Mouse (Mus musculus) gastrocnemius, postnatal 25 days (tissue): Measurements from ENCODE around the gene H2-DMb1. TPM values are rescaled to one million over a fixed set of nuclear protein-coding genes. Genes with fewer than 3 reads are reported as not detected.
A peak's percentile ranks its signal among the peaks of the same experiment; 100 is the strongest.

ENCODE experiments used
- DNase-seq: peaks from one replicate; pipeline ENCODE4 v3.0.0; 2022
- total RNA-seq, 2 experiments: library from RNA; stranded (reverse); gene quantifications; 1 replicate in 1 of 2; 2 replicates in 1 of 2; pipeline ENCODE4 v1.2.3; 2021

The H2-DMb1 gene
- total RNA-seq, 2 experiments from 2014 or later: 0.43 to 1.2 TPM

DNA sequence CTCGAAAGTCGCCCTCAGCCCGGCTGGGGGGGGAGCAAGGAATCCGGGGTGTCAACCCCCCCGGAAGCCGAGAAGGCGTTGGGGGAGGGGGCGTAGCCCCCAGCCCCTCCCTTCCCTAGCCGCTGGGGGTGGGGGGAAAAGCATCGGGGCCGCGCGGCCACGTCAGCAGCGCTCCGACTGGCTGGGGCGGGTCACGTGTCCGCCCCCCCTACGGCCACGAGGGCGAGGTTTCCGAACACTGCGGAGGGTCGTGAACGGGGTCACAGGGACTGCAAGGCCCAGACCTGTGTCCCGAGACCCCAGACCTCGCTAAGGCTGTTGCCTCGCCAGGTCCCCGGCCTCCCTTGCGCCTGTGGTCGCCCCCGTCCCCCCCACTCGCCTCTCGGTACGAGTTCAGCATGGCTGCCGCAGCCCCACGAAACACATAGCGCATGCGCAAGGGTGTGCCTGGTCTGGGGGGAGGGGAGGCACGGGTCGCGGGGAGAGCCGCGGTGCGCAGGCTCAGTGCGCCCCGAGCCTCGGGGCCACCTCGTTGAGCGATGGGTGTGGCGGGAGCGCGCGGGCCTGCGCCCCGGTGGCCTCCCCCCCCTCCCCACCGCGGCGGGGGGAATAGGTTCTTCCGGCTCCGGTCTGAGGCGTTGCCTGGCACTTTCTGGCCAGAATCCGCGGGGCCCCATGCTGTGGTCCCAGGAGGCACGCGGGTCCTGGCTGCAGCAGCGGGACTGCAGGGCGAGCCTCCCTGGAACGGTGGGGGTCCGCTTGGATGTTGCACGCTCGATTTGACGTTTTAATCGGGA is 30.5 kb upstream of the H2-DMb1 start, which contains the start of gene Brd2:
TSS of gene Brd2 (minus strand) at position 447 of the 797 bp plus-strand sequence.
- peak; percentile 99 for DNase-seq

DNA sequence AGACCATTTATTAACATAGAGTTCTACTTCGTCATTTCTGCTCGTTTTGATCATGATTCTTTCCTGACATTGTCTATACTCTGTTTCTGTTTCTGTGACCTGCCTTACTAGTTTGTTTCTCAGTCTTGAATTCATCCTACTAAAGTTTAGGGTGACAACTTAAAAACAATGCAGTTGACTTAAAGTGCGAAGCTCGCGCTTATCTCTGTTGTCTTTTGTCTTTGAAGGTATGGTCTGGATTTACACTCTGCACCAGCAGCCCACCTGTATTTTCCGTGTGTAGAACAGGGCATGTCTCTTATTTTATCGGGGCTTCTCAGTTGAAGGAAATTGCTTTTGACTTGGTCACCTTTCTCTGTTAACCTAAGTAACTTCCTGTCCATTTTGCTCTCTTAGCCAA is 29.8 kb upstream of the H2-DMb1 start:
- DNase-seq: no peak

DNA sequence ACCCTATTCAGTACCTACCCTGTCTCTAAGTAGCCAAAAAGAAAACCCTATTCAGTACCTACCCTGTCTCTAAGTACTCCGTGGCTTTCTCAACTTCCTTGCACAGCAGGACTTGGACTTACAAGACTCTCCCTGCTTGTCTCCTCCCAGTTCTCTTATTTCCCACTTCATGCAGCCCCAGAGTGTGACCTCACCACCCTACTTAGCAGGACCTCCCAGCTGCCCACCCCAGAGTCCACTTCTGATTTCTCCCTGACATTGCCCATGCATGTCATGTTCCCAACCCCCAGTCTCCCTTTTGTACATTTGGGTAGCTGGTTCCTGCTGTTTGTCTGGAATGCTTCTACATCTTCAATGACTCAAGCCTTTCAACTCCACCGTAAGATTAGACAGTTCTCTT is 29.4 kb upstream of the H2-DMb1 start:
- DNase-seq: no peak

DNA sequence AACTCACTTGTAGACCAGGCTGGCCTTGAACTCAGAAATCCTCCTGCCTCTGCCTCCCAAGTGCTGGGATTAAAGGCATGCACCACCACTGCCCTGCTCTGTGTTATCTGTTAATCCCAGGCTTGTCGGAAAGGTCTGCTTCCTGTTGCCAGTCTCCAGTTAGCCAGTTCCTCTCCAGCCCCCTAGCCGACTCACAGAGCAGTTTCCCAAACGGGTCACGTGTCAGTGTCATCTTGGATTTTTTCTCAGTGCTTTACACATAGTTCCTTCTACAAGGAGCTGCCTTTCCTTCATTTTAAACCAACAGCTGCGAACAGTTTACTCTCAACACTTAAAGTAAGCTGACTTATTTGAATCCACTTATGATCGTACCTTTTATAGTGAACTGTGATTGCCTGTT is 28.2 kb upstream of the H2-DMb1 start:
- no peak for DNase-seq

DNA sequence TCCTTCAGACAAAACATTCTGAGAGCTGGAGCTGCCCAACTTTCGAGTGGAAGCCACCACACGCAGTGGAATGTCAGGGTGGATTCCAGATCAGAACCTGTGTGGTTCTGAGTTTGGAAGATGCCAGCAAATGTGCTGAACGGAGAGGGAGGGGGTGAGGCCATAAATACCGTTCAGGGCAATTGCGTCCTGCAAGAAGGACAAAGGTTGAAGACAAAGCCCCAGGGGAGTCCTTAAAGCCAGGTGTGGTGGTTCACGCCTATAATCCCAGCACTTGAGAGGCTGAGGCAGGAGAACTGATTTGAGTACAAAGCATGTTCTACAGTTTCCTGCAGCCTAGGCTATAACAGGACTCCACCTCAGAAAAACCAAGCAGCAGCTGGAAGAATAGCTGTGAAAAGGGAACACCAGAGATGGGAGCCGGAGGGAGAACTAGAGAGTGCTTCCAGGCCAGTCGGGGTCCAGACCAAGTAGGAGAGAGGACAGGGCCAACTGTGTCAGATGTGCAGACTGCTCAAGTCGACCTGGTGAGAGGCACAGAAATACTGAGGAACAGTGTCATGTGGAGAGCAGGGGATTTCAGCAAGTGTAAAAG is 25.9 kb upstream of the H2-DMb1 start:
- no peak for DNase-seq

DNA sequence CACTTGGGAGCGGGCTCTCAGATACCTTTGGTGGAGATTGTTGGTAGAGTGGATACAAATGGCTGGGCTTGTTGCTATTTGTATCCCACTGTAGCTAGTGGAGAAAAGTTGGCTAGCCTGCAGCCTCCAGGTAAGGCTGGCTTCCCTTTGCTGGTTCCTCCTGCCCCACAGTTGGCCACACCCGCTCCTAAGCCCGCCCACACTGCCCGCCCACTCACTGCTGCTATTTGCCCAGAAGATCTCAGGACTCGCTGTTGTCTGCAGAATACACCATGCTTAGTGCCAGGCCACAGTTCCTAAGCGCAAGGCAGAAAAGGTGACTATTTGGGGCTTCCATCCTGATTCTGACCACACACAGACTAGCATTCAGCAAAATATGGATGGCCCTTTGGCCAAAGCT is 25.4 kb upstream of the H2-DMb1 start:
- no peak for DNase-seq

DNA sequence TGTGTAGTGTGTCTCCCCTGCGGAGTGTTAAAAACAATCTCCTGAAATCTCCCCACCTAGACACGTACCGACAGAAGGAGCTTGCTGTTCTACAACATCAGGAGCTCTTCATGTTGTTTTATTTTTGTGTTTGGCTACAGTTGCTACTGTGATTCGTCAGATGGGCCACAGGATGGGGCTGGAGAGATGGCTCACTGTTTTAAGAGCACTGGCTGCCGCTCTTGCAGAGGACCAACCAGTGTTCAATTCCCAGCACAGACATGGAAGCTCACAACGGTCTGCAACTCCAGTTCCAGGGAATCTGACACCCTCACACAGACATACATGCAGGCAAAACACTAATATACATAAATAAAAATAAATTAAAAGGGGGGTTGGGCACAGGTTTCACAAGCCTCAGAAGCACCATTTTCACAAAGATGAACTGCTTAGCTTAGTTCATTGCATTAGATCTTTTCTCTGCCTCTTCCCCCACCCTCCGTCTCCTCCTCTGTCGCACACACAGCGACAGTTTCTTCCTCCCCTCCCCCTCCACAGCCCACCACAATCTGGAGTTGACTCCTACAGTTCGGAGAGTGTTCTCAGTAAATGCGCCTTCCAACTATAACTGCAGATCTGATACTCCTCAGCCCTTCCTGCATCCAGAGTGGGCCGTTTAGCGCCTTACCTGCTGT is 24.5 kb upstream of the H2-DMb1 start:
- DNase-seq: no peak

DNA sequence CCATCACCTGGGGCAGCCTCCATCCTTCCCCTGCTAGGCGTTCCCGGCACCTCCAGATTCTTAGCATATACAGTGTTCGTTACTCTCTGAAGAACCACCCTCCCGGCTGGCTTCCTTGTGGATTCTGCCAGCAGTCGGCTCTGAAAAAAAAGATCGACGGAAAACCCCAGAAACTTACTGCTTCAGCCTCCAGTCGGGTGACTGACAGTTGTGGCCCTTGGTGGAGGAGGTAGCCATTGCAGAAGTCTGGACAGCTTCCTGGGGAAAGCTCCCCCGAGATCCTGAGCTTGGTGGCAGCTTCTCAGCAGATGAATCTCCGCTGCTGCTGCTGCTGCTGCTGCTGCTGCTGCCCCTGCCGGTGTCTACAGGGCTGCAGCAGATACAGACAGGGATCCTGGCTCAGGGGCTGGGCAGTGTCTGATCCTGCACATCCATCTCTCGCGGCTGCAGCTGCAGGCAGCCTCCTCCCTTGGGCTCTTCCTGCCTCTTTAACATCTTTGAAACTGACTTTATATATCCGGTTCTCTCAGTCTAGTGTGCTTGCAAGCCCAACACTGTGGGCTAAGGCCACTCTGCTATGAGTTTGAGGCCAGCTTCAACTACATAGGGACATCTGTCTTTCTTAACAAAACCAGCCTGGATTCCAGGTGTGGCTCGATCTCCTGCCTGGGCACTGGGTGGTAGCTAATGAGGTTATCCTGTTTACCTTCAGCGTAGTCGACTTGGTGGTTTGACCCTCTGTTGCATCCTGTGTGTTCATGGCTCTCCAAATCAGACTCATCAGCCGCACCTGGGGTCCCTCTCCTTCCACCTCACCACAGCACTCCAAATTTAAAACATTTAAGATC is 23.7 kb upstream of the H2-DMb1 start:
- no peak for DNase-seq

DNA sequence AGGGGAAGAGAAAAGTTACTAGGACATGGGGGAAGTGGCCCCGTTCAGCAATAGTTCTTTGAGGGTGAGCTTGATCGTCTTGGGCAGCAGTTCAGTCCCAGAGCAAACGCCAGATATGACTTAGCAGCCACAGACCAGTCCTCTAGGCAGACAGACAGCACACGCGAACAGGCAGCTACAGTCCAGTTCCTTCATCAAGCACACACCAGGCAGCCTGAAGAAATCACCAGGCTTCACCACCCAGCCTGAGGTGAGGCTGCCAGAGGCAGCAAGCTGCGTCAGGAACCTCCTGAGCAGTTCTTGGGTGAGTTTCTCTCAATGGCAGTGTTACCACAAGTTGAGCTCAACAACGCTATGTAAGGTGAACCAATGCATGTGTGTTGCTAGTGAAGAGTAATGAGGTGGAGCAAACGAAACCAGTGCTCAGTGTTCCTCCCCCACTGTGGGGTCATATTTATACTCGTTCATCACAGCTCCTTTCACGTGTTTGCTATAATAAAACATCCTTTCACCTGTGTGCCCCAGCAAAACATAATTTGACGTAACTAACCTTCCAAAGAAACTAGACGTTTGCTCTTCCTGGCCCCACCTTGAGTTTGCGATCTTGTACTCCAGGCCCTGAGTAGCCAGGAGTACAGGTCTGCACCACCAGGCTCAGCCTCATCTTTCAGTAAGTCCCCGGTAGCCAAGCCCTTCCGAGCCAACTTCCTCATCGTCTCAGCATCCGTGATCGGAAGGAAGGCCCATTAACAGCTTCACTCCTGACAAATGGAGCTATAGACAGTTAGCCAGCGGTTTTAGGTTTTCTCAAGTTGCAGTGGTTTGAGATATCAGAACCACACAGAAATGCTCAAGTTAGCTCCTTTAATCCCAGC is 22.6 kb upstream of the H2-DMb1 start:
- no peak for DNase-seq

DNA sequence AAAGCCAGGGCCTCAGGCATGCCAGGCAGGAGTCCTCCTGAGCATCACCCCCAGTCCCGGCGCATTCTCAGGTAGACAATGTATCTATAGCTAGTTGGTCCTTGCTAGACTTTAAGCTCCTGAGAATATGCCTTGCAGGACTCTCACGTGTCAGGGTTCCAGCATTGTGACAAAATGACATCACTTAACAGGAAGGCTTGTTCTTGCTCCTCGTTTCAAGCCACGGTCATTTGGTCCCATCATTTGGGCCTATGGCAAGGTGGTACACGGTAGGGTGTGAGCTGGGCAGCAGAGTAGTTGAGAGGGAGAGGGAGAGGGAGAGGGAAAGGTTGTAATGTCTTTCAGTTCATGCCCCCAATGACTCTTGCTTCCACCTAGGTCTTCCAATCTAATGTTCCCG is 21.0 kb upstream of the H2-DMb1 start:
- no peak for DNase-seq

DNA sequence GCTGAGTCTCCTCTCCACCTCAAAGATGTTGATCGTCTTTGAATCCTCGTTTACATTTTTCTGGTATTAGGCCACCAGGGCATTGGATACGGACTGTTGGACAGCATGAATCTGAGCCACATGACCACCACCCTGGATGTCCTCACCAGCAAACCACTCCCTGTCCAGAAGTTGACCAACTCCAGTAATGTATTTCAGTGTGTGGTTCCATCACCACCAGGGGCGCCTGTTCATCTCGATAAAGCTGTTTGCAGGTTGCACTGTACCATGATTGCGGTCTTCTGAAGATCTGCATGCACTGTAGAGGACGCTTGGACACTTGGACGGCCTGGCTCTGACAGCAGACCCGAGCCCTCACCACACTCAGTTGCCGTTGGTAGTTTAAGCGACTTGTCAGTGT is 19.6 kb upstream of the H2-DMb1 start:
- DNase-seq: no peak

DNA sequence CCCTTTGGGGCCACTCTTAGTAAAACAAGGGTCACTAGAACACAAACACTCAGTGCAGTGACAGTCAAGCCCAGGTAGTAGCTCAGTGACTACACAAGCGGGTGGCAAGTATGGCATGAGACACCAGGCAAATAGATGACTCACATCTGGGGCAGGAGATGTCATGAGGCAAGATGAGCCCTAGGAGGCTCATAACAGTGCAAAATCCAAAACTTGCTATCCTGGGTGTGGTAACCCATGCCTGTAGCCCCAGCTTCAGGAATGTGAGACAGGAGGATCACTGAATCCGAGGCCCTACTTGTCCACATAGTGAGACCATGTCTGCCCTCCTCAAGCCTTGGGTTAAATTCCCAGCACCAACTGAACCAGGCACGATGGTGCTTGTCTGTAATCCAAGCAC is 18.4 kb upstream of the H2-DMb1 start:
- no peak for DNase-seq

DNA sequence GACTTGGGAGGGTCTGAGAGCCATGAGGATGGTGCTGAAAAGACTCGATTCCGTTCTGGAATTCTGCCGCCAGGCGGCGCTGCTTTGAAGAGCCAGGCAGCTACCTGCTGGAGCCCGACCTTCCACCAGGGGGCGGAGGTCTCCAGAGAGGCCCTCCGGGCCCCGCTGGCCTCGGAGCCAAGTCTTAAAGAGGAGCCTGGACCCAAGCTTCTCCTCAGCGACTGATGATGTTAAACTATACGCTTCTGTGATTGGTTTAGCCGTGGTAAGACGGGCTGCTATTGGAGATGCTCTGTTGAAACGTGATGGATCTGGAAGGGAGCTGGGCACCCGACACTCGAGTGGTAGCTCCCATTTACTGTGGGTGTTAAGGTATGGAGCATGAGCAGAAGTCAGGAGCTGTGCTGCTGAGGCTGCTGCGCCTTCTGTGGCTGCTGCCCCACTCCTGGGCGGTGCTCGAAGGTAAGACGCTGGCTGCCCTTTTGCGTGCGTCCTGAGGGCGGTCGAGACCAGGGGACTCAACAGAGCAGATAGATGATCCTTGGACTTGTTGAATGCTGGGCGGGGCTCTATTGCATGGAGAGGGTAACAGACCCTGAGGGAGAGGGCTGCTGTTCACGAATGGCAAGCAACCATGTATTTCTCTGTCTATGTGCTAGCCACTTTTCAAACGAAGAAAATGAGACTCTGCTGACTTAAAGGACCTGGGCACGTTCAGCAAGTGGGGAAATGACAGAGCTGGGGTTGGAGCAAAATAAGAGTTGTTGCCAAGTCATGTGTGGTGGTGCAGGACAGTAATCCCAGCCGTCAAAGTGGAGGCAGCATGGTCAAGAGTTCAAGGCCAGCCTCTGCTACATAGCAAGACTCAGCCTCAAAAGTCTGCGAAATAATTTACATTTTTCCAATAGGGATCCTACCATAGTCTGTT is 17.3 kb upstream of the H2-DMb1 start:
- DNase-seq: peak; percentile 95

DNA sequence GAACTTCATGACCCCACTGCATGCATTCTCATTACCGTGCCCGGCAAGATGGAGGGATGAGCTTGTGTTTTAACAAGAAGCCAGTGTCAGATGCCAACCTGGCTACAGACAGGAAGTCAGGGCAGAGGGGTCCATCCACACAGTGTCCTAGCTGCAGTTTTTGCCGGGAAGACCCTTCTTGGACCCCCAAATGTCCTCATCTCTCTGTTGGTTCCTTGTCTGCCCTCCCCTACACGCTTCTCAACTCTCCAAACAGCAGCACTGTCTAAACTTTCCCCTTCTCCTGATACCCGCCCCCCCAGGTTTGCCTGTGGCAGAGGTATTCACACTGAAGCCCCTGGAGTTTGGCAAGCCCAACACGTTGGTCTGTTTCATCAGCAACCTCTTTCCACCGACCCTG is 15.3 kb upstream of the H2-DMb1 start:
- DNase-seq: no peak

DNA sequence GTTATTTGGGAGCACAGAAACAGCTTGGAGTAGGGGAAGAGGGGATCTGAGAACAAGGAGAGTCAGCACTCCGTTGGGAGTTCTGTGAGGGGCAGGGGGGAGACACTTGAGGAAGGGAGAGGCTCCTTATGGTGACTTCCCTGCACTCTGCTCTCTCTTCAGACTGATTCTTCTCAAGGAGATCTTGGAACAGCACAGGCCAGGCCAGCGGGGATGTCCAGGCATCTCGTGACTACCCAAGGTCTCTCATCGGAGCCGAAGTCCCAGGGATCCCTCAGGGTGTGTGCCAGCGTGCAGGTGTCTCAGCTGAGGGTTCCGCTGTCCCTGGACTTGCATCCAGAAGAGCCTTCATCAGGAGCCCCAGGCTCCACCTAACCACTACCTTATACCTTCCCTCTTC is 14.2 kb upstream of the H2-DMb1 start:
- DNase-seq: no peak

DNA sequence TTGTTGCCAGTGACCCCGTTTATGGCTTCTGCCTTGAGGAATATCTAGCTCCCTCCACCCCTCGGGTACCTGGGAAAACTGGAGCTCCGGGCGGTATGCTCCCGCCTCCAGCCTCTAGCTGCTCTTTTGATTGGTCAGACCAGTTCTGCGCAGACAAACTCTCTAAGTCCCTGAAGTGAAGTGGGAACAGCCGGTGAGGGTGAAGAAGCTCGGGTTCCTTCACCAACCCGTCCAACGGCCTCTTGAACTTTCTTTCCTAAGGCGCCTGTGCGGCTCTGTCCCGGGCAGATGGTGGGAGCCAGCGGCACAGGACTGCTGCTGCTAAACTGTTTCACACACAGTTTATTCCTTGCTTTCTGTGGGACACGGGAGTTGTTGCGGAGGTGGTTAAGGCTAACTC is 13.5 kb upstream of the H2-DMb1 start:
- peak; percentile 51 for DNase-seq

DNA sequence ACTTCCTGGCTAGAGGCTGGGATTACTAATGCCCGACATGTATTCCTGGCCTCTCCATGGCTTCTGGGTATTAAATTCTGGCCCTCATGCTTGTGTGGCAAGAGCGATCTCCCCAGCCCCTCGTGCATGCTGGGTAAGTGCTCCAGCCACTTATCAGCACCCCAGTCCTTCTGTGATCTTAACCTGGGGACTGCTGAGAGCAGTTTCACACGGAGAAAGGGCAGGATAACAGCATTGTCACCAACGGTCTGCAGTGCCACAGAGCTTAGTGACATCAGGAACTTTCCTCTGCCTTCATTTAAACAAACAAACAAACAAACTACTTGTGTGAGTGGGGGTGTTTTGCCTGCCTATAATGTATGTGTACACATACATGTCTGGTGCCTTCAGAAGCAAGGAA is 12.6 kb upstream of the H2-DMb1 start:
- DNase-seq: no peak

DNA sequence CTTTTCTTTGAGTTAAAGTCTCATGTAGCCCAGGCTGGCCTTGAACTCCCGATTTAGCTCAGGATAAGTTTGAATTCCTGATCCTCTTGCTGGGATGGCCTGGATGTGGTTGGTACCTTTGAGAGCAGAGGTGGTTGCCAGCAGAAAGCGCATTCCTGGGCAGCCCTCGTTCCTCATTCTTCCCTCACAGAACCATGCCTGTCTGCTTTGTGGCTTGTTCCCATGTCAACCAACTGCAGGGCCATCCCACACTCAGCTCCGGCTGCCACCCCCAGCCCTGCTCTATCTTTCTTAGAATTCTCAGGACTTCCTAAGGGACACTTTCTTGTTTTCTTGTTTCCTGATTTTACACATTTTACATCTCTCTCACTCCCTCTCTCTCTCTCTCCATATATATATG is 11.4 kb upstream of the H2-DMb1 start:
- no peak for DNase-seq

DNA sequence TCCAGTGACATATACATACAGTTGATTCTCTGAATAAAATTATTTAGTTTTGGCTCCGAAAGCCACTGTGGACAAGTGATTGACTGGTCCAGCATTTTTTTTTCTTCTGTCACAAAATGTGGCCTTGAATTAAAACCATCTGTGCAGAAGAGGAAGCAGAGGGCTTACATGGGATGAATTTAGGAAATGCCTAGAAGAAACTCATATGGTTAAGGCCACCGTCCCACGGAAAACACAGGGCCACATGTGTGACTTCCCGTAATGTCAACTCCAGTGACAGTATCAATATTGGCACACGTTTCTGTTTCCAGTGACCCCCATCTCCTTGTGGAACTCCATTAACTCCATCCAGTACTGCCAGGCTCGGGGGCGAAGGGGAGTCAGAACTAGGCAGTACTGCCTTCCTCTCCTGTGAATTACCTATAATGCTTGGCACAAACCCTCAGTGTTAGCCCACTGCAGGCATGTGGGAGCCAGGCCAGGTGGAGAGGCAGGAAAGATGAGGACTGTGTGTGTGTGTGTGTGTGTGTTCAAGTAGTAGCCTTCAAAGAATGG is 10.3 kb upstream of the H2-DMb1 start:
- no peak for DNase-seq

DNA sequence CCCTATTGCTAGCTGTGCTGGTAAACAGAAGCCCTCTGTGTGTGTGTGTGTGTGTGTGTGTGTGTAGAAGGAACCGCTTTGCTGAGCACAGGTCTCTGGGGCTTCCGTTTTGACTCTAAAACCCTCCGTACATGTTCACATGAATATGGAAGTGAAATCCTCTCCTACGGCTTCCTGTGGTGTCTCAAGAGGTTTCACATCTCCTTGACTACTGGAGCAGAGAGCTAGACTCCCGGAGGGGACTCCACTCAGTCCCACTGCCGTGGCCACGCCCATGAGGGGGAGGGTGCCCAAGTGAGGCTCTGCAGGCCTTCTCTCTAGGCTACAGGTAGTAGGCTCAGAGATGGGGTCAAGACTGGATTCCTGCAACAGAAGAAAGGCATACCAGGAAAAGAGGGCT is 9.8 kb upstream of the H2-DMb1 start, which contains the start of gene H2-DMb2:
TSS of gene H2-DMb2 (plus strand) at position 275 of the 400 bp plus-strand sequence.
- peak; percentile 68 for DNase-seq
